ENCODE assay signal across 10 mouse cellular contexts in genomic region chr15:101438555-101438954, GRCm38 (mm10). TPM values are rescaled to one million over a fixed set of nuclear protein-coding genes. Genes with fewer than 3 reads are reported as not detected.
DNase-seq lines count a peak whose midpoint lies in the region; ATAC-seq lines count a peak whose summit lies in the region.
"Had no signal": no experiment of that assay in that cellular context is flagged by ENCODE, and none has a peak within 500 bp of the region (broad histone marks: within the 10 kb centered on the region; RNA-seq: fewer than 3 reads in every experiment).

Gene Krt87, minus strand, starts transcription at chr15:101438804.

- peak within 1 kb of the TSS; percentile 30 for H3K4me3 ChIP-seq in embryonic facial prominence, embryonic 12.5 days
- H3K4me3 ChIP-seq in intestine, embryonic 15.5 days (replicated peaks), result peak within 1 kb of the TSS; percentile 12
- H3K4me3 ChIP-seq in neural tube, embryonic 15.5 days (replicated peaks), result peak within 1 kb of the TSS; percentile 43

- peaks cover 6% of the 10 kb centered on the region for H3K4me1 ChIP-seq in embryonic facial prominence, embryonic 12.5 days
- H3K4me1 ChIP-seq in intestine, embryonic 15.5 days (replicated peaks), result peaks cover 5% of the 10 kb centered on the region
- H3K4me1 ChIP-seq in neural tube, embryonic 15.5 days, result peaks cover 9% of the 10 kb centered on the region

- DNase-seq in kidney, postnatal 4 days, result peak; percentile 32 to 37
- no peak for DNase-seq in kidney, postnatal 36 days
- no peak for DNase-seq in cerebellum, adult 11-12 months
- DNase-seq in adipocyte (ENCODE audit: low spot score), result no peak
- DNase-seq in thymus, postnatal 25 days, result no peak
- DNase-seq: heart, postnatal 14 days; thymus, postnatal 36 days had no signal

- H3K9ac ChIP-seq in embryonic facial prominence, embryonic 12.5 days, result peak within 1 kb of the TSS; percentile 9; the same call in 1 of the 2 replicates
- H3K9ac ChIP-seq in intestine, embryonic 15.5 days, result no peak within 1 kb of the TSS
- H3K9ac ChIP-seq in neural tube, embryonic 15.5 days (replicated peaks), result peak within 1 kb of the TSS; percentile 45

- ATAC-seq in embryonic facial prominence, embryonic 12.5 days (ENCODE audit: insufficient number of reproducible peaks, insufficient read depth, low FRiP score, low TSS enrichment), result no peak
- no peak for ATAC-seq in intestine, embryonic 15.5 days
- ATAC-seq in neural tube, embryonic 15.5 days (ENCODE audit: low FRiP score), result no peak

- H3K9me3 ChIP-seq in embryonic facial prominence, embryonic 12.5 days, result no peaks in the 10 kb centered on the region
- no peaks in the 10 kb centered on the region for H3K9me3 ChIP-seq in intestine, embryonic 15.5 days
- H3K9me3 ChIP-seq in neural tube, embryonic 15.5 days (replicated peaks), result no peaks in the 10 kb centered on the region

- H3K27me3 ChIP-seq in embryonic facial prominence, embryonic 12.5 days, result peaks cover 46% of the 10 kb centered on the region
- H3K27me3 ChIP-seq in intestine, embryonic 15.5 days (replicated peaks), result peaks cover 23% of the 10 kb centered on the region
- H3K27me3 ChIP-seq in neural tube, embryonic 15.5 days (replicated peaks), result peaks cover 34% of the 10 kb centered on the region

- H3K36me3 ChIP-seq in embryonic facial prominence, embryonic 12.5 days, result no peaks in the 10 kb centered on the region
- no peaks in the 10 kb centered on the region for H3K36me3 ChIP-seq in intestine, embryonic 15.5 days
- H3K36me3 ChIP-seq in neural tube, embryonic 15.5 days, result no peaks in the 10 kb centered on the region

- H3K4me2 ChIP-seq in embryonic facial prominence, embryonic 12.5 days (replicated peaks), result peak within 1 kb of the TSS; percentile 57
- H3K4me2 ChIP-seq in intestine, embryonic 15.5 days (replicated peaks), result peak within 1 kb of the TSS; percentile 56
- H3K4me2 ChIP-seq in neural tube, embryonic 15.5 days, result peak within 1 kb of the TSS; percentile 85

- WGBS in embryonic facial prominence, embryonic 12.5 days, result 4% methylated on average over 34 of the region's 34 CpGs
- 4% methylated on average over 34 of the region's 34 CpGs for WGBS in intestine, embryonic 15.5 days
- 2% methylated on average over 34 of the region's 34 CpGs for WGBS in neural tube, embryonic 15.5 days

- no peak within 1 kb of the TSS for H3K27ac ChIP-seq in embryonic facial prominence, embryonic 12.5 days
- H3K27ac ChIP-seq in intestine, embryonic 15.5 days, result no peak within 1 kb of the TSS
- H3K27ac ChIP-seq in neural tube, embryonic 15.5 days (replicated peaks), result no peak within 1 kb of the TSS

RNA-seq across cellular contexts. Expression of gene Krt87, which starts in this region (rescaled TPM):
- 0.53 and 0.54 TPM in 2 replicates for polyA plus RNA-seq in embryonic facial prominence, embryonic 12.5 days (2016; fragmentation: Nextera tagmentation; extraction: Ambion mirVana)
- polyA plus RNA-seq in intestine, embryonic 15.5 days (2015; fragmentation: Nextera tagmentation; extraction: Ambion mirVana), result 0.20 and 0.21 TPM in 2 replicates
- polyA plus RNA-seq in neural tube, embryonic 15.5 days (2015; fragmentation: Nextera tagmentation; extraction: Ambion mirVana), result 0.51 and 0.78 TPM in 2 replicates

Comparison
In these comparisons a context has a peak if more than half of its experiments do, and no peak if none do; other contexts are left out.
1. DNase-seq: peak in kidney, postnatal 4 days (2 of 2); none in kidney, postnatal 36 days (0 of 2), cerebellum, adult 11-12 months (single experiment), adipocyte (single experiment) and thymus, postnatal 25 days (single experiment).
2. Peak in every context shown above with its lines, with median percentiles within 50 percentile points of each other: H3K4me2 ChIP-seq and H3K4me3 ChIP-seq.